ENCODE assay signal across 8 mouse cellular contexts in the genomic region with DNA sequence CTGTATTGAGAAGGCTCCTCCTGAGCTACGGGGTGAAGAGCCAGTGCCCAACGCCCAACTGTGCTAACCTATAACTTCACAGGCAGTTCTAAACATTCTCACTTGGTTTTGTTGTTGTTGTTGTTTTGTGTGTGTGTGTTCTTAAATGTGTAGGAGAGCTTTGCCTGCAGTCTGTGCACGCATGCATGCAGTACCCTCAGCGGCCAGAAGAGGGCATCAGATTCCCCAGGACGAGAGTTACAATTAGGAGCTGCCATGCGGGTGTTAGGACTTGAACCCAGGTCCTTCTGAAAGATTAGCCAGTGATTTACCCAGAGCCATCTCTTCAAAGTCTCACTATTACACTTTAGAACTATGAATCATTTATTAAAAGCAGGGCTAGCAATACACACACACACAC. TPM values are rescaled to one million over a fixed set of nuclear protein-coding genes. Genes with fewer than 3 reads are reported as not detected.
DNase-seq lines count a peak whose midpoint lies in the region.

No protein-coding gene starts in this region.

- DNase-seq in heart, postnatal 4 days: peak; percentile 56
- no peak for DNase-seq in heart, adult 11 months
- peak; percentile 25 for DNase-seq in urinary bladder, postnatal 14 days (ENCODE audit: low spot score)
- no peak for DNase-seq in urinary bladder, adult 2 months (ENCODE audit: low spot score)
- DNase-seq in lung, postnatal 10 days: peak; percentile 36
- peak; percentile 71 for DNase-seq in thymus, postnatal 4 days
- DNase-seq in layer of hippocampus, postnatal 10 days (ENCODE audit: low spot score in 2 of 2): no peak
- no peak for DNase-seq in cerebellum, adult 11 months

RNA-seq across cellular contexts. Expression of gene Wwc2, which starts 12.0 kb away (rescaled TPM):
- total RNA-seq in heart, postnatal 4 days (2021): 10 to 100 TPM; 47.4 to 47.9 TPM
- polyA plus RNA-seq in urinary bladder, adult 2 months (2012; rRNA removed): 6.1 and 7.6 TPM in 2 replicates
- 10 to 100 TPM; 26.6 to 29.1 TPM for total RNA-seq in layer of hippocampus, postnatal 10 days (2021)

Comparison
In these comparisons a context has a peak if more than half of its experiments do, and no peak if none do; other contexts are left out.
1. DNase-seq: peak in heart, postnatal 4 days (single experiment), urinary bladder, postnatal 14 days (single experiment), lung, postnatal 10 days (single experiment) and thymus, postnatal 4 days (single experiment); none in heart, adult 11 months (single experiment), urinary bladder, adult 2 months (single experiment), layer of hippocampus, postnatal 10 days (0 of 2) and cerebellum, adult 11 months (single experiment).